Mouse (Mus musculus) thymus, postnatal 25 days (tissue): ENCODE results near the gene Mphosph9.

Experiments
- DNase-seq: peaks from one replicate; pipeline ENCODE4 v3.0.0; 2022

Gene Mphosph9

GRCm38 (mm10) chr5:124263246-124263645 lies 64.5 kb downstream of the Mphosph9 start:
- no peak for DNase-seq

GRCm38 (mm10) chr5:124262090-124262489 lies 65.7 kb downstream of the Mphosph9 start:
- no peak for DNase-seq

DNA sequence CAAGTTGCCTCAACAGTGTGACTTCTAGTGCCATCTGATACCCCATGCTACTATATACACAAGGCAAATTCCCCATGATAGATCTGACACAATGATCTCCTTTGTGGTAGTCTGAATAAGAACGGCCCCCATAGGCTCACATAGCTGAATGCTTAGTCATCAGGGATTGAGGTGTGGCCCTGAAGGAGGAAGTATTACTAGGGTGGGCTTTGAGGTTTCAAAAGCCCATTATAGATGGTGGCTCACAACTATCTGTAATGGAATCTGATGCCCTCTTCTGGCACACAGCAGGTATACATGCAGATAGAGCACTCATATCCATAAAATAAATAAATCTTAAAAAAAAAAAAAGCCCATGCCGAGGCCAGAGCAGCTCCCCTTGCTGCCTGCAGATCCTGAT lies 68.6 kb downstream of the Mphosph9 start:
- no peak for DNase-seq

DNA sequence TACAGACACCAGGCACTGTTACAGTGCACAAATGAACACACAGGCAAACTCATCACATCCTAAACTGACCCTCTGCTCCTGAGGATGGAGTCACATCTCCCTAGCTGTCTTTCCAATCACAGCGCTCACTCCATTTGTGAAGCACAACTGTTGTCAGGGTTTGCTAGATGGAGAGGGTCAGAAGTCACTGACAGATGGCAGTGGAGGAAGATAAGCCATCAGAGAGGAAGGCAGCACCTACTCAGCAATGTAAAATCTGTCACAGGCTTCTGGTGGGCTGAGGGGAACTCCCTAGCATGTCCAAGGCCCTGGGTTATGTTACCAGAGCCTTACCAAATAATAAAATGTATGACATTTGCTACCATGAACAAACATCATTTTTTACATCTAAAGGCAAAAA lies 69.7 kb downstream of the Mphosph9 start:
- no peak for DNase-seq

DNA sequence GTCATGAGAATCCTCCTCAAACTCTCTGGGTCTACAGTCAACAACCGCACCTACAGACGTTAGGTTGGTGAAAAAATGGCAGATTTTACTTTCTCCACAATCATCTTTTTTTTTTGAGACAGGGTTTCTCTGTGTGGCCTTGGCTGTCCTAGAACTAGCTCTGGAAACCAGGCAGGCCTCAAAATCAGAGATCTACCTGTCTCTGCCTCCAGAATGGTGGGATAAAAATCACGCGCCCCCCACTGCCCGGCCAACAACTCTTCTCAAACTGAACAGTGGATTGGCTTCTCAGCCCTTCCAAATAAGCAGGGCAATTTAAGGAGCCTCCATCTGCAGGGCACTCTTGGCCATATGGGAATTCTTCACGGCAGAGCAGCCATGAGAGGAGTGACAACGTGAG lies 72.6 kb downstream of the Mphosph9 start:
- no peak for DNase-seq

DNA sequence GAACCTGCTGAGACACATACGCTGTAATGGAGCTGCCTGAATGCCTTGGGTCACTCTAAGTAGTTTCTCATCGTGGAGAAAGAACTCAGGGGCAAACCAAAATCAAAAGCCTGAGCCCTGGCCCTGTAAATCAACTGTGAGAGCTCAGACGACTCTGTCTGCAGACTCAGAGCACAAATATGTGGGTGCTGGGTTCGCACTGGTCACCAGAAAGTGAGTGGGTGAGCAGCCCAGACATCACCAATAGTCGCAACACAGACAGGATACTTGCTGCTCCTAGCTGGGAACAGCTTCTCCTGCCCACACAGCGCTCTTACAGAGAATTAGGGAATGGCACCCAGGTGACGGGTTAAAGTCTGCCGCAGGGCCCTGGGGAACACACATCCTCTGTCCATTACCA lies 74.2 kb downstream of the Mphosph9 start:
- DNase-seq: no peak

GRCm38 (mm10) chr5:124252580-124253320 lies 75.0 kb downstream of the Mphosph9 start:
- no peak for DNase-seq

DNA sequence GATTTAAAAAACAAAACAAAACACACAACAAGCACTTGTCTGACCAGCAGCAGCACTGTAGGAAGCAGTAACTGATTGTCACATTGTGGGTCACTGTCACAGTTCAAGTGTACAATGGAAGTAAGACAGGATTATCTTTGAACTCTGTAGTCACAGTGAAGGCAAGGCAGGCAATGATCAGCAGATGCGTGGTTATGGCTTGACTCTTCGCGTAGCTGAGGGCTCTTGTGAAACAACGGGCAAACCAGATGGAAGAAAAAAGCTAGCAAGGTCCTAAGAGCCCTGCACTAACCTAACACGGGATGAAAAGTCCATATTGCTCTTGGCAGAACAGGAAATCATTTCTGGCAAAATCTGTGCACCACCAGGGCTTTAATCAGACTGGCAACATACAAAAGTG lies 76.7 kb downstream of the Mphosph9 start:
- DNase-seq: no peak

DNA sequence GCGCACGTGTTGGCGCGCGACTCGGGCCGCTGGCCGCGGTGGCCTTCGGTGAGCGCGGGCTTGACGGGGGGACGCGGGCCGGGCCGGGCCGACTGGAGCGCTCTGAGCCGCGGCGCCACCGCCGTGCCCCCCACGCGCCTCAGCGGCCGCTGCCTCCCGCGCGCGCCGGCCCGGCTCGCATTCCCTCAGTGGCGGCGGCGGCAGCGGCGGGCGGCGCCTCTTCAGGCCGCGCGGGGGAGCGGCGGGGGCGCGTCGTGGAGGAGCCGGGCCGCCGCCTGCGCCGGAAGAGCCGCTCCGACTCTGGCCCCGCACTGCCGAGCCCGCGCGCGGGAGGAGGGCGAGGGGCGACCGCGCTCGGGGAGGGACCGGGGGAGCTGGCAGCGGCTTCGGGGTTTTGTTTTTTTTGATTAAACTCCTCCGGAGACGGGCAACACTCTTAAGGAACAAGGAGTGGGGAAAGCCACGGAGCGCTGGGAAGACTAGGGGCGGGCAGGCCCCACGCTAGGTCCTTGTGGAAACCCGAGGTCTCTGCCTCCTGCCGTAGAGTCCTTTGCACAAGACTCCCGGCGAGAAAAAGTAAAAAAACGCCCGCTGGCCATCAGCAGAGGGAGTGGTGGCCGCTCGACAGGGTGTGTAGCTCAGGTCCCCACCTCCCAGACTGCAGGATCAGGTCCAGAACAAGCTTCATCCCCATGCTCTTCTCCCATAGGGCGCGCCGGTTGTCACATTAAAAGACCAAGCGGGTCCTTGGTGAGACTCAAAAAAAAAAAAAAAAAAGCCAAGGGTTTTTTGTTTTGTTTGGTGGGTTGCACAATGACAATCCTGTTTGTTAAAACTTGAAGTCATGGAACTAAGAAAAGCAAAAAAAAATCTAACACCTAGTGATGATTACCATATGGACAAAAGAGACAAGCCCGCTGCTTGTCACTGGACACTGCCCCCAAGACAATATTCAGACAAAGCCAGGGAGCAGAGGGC lies 77.9 kb downstream of the Mphosph9 start, which contains the start of gene Pitpnm2:
TSS of gene Pitpnm2 (minus strand) at position 147 of the 978 bp plus-strand sequence.
- peak; percentile 71 for DNase-seq

DNA sequence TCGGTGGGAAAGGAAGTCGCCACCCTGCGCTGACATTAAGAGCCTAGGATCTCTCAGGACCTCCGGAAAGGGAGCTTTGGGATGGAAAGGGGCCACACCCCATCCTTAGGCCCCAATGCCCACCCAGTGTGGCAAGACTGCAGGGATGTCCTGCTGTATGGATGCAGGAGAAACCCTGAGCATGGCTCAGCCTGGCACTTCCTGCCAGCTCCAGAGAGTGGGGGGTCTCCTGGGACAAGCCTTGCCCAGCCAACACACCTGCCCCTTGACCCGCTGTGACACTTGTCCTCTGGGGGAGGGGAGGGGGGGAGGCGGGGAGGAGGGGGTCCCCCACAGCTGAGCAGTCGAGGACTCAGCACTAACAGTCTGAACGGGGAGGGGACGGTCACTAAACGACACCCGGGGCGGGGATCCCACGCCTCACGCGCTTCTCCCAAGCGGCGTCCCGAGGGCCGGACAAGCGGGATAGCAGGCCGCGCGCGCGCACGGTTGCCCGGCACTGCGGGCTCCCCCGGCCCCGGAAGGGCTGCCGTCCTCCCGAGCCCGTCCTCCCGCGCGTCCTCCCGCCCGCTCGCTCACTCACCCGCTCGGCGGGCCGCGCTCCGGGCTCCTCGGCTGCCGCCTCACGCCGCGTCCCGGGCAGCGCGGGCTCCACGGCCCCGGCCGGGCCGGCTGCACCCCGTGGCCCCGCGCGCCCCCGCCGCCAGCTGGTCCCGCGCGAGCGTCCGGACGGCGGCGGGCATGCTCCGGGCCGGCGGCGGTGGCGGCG lies 78.7 kb downstream of the Mphosph9 start:
- DNase-seq: peak; percentile 72

DNA sequence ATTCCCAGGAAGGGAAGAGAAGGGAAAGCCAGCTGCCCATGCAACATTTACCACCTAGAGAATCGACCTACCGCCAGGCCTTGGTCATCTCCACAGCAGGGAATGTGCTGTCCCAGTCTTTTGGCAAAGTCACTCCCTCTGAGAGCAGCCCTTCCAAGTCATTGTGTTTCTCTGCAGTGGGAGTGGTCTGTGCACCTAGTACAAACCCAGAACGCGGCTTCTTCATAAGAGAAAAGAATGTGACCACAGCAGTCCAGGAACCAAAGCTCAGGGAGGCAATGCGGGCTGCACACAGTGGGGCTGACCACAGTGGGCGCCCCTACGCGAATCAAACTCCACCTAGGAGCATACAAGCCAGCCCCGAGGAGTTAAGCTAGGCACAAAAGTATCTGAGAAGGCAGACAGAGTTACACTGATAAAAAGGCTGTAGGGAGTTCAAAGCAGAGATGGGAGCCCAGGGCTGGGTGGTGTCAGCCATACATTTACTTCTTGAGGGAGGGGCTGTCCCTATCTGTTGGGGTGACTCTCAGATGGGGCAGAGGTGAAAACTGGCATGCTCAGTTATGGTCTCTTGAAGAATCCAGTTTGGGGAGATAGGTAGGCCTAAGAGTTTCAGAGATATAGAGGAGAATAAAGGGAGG lies 79.7 kb downstream of the Mphosph9 start:
- DNase-seq: peak; percentile 43

GRCm38 (mm10) chr5:124247296-124247695 lies 80.5 kb downstream of the Mphosph9 start:
- DNase-seq: no peak

GRCm38 (mm10) chr5:124244885-124245284 lies 82.9 kb downstream of the Mphosph9 start:
- no peak for DNase-seq

DNA sequence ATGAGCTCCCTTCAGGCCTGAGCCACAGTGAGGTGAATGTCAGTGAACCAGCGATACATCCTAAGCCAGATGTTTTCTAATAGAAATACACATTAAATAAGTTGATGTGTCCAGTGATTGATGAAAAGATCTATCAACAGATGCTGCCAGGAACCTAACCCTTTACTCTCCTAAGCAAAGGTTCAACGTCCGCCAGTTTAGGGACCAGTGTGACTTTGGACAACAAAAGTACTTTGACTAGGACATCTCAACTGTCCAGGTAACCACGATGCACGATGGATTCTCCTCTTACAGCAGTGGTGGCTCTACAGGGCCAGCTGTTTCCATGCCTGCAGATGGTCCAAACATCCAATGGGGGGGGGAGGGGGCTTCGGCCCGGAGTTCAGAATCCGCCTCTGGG lies 83.3 kb downstream of the Mphosph9 start:
- DNase-seq: no peak

DNA sequence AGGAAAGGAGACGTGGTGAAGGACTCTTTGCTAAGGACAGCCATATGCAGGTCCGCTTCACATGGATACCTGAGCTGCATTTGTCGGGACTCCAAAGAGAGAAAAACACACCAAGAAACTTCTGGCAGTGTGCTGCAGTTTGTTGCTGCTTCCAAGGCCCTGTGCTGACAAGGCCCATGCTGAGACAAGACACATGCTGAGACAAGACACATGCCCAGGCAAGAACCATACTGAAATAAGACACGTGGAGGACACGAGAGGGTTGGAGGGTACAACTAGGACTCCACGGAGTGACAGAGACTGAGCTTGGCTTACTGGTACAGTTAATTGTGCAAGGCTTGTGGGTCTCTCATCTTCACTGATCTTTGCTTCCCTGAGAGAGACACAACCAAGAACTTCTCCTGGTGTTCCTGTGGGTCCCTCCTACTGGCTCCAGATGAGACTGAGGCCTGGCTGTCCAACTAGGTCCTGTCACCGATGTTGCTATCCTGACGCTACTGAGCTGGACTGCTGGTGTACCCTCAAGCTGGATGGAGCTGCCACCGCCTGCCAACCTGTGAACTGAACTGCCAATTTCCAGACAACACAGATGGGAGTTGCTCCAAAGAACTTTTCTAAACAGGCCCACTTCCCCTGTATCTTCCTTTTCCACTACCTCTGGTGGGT lies 84.4 kb downstream of the Mphosph9 start:
- DNase-seq: no peak

- DNase-seq: no peak
Observed at GRCm38 (mm10) chr5:124241686-124242444, 85.9 kb downstream of the Mphosph9 start.

DNA sequence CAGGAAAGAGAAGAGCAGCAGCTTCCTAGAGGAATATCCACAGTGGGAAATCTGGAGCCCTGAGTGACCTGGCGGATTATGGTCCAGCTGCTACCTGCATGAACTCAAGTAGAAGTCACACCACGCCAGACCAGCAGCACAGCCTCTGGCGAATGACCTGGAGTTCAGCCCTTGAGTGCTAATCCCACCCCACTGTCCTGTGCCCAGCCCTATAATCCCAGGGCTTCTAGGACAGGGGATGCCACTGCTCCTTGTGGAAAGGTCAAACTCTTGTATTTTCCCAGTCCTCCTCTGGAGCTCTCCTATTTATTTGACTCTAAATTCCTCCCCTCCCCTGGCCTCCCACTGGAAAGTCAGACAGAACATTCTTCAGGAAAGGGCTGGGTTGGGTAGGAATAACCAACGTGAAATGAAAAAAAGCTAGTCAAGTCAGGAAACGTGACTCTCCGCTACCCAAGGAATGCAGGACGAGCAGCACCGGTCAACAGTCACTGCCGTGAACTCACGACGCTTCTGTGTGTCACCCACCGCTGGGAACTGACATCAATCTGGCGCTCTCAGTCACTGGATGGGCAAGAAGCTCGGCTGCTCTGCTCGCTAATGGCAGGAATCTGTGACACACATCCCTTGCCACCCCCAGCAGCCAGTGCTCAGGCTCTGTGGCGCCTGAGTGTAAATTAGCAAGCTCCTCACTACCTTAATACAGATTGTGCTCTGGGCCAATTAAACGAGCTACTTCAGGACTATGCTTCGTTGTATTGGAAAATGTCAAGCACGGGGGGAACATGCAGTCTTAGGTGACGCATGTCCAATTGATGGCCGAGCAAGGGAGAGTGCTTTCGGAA lies 86.7 kb downstream of the Mphosph9 start:
- no peak for DNase-seq

DNA sequence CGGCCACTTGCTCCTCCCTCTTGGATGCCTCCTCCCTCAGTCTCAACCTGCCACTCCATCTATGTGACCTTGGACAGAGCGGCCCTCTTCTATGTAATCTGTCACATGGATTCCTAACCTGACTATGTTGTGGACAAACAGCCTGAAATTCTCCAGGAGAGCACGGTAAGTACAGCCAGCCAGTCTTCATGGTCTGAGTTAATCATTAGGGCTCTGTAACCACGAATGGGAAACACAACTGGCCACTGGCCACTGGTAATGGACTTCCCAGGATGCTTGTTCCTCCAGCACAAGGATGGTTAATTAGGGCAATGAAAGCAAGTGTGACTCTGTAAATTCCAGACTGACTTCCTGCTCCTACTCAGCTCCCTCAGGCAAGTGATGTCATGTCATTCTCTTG lies 91.6 kb downstream of the Mphosph9 start:
- no peak for DNase-seq

GRCm38 (mm10) chr5:124234778-124235177 lies 93.0 kb downstream of the Mphosph9 start:
- peak; percentile 13 for DNase-seq
